ENCODE assay signal across 11 mouse cellular contexts in genomic region chr5:137485071-137485850, GRCm38 (mm10). TPM values are rescaled to one million over a fixed set of nuclear protein-coding genes. Genes with fewer than 3 reads are reported as not detected.
DNase-seq lines count a peak whose midpoint lies in the region; ATAC-seq and TF ChIP-seq lines count a peak whose summit lies in the region.
"Had no signal": no experiment of that assay in that cellular context is flagged by ENCODE, and none has a peak within 500 bp of the region (broad histone marks: within the 10 kb centered on the region; RNA-seq: fewer than 3 reads in every experiment).

No protein-coding gene starts in this region.

- WGBS in kidney, embryonic 16.5 days = 8% methylated on average over 30 of the region's 30 CpGs
- 3% methylated on average over 30 of the region's 30 CpGs for WGBS in forebrain, embryonic 12.5 days
- 8% methylated on average over 28 of the region's 30 CpGs for whole genome bisulfite sequencing in limb, embryonic 14.5 days
- 6% methylated on average over 29 of the region's 30 CpGs for WGBS in neural tube, embryonic 15.5 days

- peak overlapping the region; percentile 49 for H3K9ac ChIP-seq in kidney, embryonic 16.5 days (replicated peaks; ENCODE audit: low read length)
- peak overlapping the region; percentile 44 for H3K9ac ChIP-seq in forebrain, embryonic 12.5 days
- H3K9ac ChIP-seq in limb, embryonic 14.5 days (ENCODE audit: low read depth, low read length, severe bottlenecking) = peak overlapping the region; percentile 48
- H3K9ac ChIP-seq in neural tube, embryonic 15.5 days (replicated peaks) = peak overlapping the region; percentile 26; the same call in 1 of the 2 replicates

- H3K27ac ChIP-seq in kidney, embryonic 16.5 days (ENCODE audit: low read length) = no peak overlapping the region
- H3K27ac ChIP-seq in forebrain, embryonic 12.5 days = no peak overlapping the region
- no peak overlapping the region for H3K27ac ChIP-seq in limb, embryonic 14.5 days (replicated peaks; ENCODE audit: low read depth, low read length)
- H3K27ac ChIP-seq in neural tube, embryonic 15.5 days (replicated peaks) = no peak overlapping the region

- no peaks in the 10 kb centered on the region for H3K9me3 ChIP-seq in kidney, embryonic 16.5 days (ENCODE audit: low read length)
- no peaks in the 10 kb centered on the region for H3K9me3 ChIP-seq in forebrain, embryonic 12.5 days
- no peaks in the 10 kb centered on the region for H3K9me3 ChIP-seq in limb, embryonic 14.5 days (ENCODE audit: control insufficient read depth, low read length)
- no peaks in the 10 kb centered on the region for H3K9me3 ChIP-seq in neural tube, embryonic 15.5 days (replicated peaks)

- no peak for TF ChIP-seq POLR2A in limb, embryonic 14.5 days (IDR thresholded peaks at IDR 0.05; ENCODE audit: borderline replicate concordance, extremely low read depth, insufficient read depth, insufficient read length)

- peak overlapping the region; percentile 36 for H3K4me3 ChIP-seq in kidney, embryonic 16.5 days (ENCODE audit: low read length)
- peak overlapping the region; percentile 34 for H3K4me3 ChIP-seq in forebrain, embryonic 12.5 days (replicated peaks)
- H3K4me3 ChIP-seq in limb, embryonic 14.5 days (replicated peaks; ENCODE audit: low read length) = peak overlapping the region; percentile 31
- H3K4me3 ChIP-seq in neural tube, embryonic 15.5 days (replicated peaks) = peak overlapping the region; percentile 21

- DNase-seq in kidney, adult 9 months = no peak
- DNase-seq in limb, embryonic 14.5 days (ENCODE audit: low spot score) = no peak
- no peak for DNase-seq in cerebellum, adult 9-10 months
- DNase-seq in right cerebral cortex, postnatal 25 days = no peak
- no peak for DNase-seq in left cerebral cortex, adult 11 months (ENCODE audit: low spot score)
- DNase-seq: lung, postnatal 10 days had no signal

- H3K4me1 ChIP-seq in kidney, embryonic 16.5 days (ENCODE audit: insufficient read depth, low read length) = peaks cover 7% of the 10 kb centered on the region; the same call in 1 of the 2 replicates
- peaks cover 20% of the 10 kb centered on the region for H3K4me1 ChIP-seq in forebrain, embryonic 12.5 days
- H3K4me1 ChIP-seq in limb, embryonic 14.5 days (ENCODE audit: control insufficient read depth, insufficient read depth, low read length) = 0 out of 2 replicates have a peak, but pooled peaks cover 5% of the 10 kb centered on the region
- H3K4me1 ChIP-seq in neural tube, embryonic 15.5 days = peaks cover 11% of the 10 kb centered on the region

- 0 out of 2 replicates have a peak, but pooled peaks have one; percentile 12 for ATAC-seq in kidney, embryonic 16.5 days (ENCODE audit: low FRiP score, low TSS enrichment)
- no peak for ATAC-seq in forebrain, embryonic 12.5 days (ENCODE audit: low FRiP score)
- ATAC-seq in limb, embryonic 14.5 days (ENCODE audit: low FRiP score, low read depth) = no peak
- ATAC-seq in neural tube, embryonic 15.5 days (ENCODE audit: low FRiP score) = no peak

- H3K36me3 ChIP-seq in kidney, embryonic 16.5 days (ENCODE audit: insufficient read depth, low read length) = no peaks in the 10 kb centered on the region
- H3K36me3 ChIP-seq in forebrain, embryonic 12.5 days (replicated peaks) = no peaks in the 10 kb centered on the region
- no peaks in the 10 kb centered on the region for H3K36me3 ChIP-seq in limb, embryonic 14.5 days (ENCODE audit: control insufficient read depth, insufficient read depth, low read length)
- H3K36me3 ChIP-seq in neural tube, embryonic 15.5 days = no peaks in the 10 kb centered on the region

- H3K27me3 ChIP-seq in kidney, embryonic 16.5 days (ENCODE audit: insufficient read depth, low read length) = peaks cover 16% of the 10 kb centered on the region; the same call in 1 of the 2 replicates
- H3K27me3 ChIP-seq in forebrain, embryonic 12.5 days = peaks cover 18% of the 10 kb centered on the region; the same call in 1 of the 2 replicates
- H3K27me3 ChIP-seq in limb, embryonic 14.5 days (ENCODE audit: control insufficient read depth, insufficient read depth, low read length) = 0 out of 2 replicates have a peak, but pooled peaks cover 11% of the 10 kb centered on the region
- H3K27me3 ChIP-seq in neural tube, embryonic 15.5 days (replicated peaks) = peaks cover 19% of the 10 kb centered on the region

- H3K4me2 ChIP-seq in kidney, embryonic 16.5 days (replicated peaks; ENCODE audit: low read depth, low read length) = peak overlapping the region; percentile 56
- peak overlapping the region; percentile 61 for H3K4me2 ChIP-seq in forebrain, embryonic 12.5 days
- H3K4me2 ChIP-seq in limb, embryonic 14.5 days (replicated peaks; ENCODE audit: low read depth, low read length, severe bottlenecking) = peak overlapping the region; percentile 53
- H3K4me2 ChIP-seq in neural tube, embryonic 15.5 days = peak overlapping the region; percentile 50

RNA-seq across cellular contexts. Expression of gene Zan, which starts 8.4 kb away (rescaled TPM):
- 0.11 and 0.17 TPM in 2 replicates for polyA plus RNA-seq in kidney, embryonic 16.5 days (2015; fragmentation: Nextera tagmentation; extraction: Ambion mirVana)
- polyA plus RNA-seq in forebrain, embryonic 12.5 days (2016; fragmentation: Nextera tagmentation; extraction: Ambion mirVana) = 0.09 TPM in 2 replicates
- 0.35 and 0.37 TPM in 2 replicates for polyA plus RNA-seq in limb, embryonic 14.5 days (2012; rRNA removed)
- polyA plus RNA-seq in limb, embryonic 14.5 days (2014; fragmentation: Nextera tagmentation; extraction: Ambion mirVana) = 0.11 TPM in 1 of 2 replicates, not detected in the other
- 0.14 and 0.22 TPM in 2 replicates for polyA plus RNA-seq in neural tube, embryonic 15.5 days (2015; fragmentation: Nextera tagmentation; extraction: Ambion mirVana)

RNA-seq across cellular contexts. Expression of gene Pop7, which starts 17.1 kb away (rescaled TPM):
- polyA plus RNA-seq in kidney, embryonic 16.5 days (2015; fragmentation: Nextera tagmentation; extraction: Ambion mirVana) = 51.2 and 53.0 TPM in 2 replicates
- 61.6 and 62.1 TPM in 2 replicates for polyA plus RNA-seq in forebrain, embryonic 12.5 days (2016; fragmentation: Nextera tagmentation; extraction: Ambion mirVana)
- 40.6 and 50.4 TPM in 2 replicates for polyA plus RNA-seq in limb, embryonic 14.5 days (2012; rRNA removed)
- polyA plus RNA-seq in limb, embryonic 14.5 days (2014; fragmentation: Nextera tagmentation; extraction: Ambion mirVana) = 52.1 and 54.2 TPM in 2 replicates
- polyA plus RNA-seq in neural tube, embryonic 15.5 days (2015; fragmentation: Nextera tagmentation; extraction: Ambion mirVana) = 76.5 and 81.6 TPM in 2 replicates

RNA-seq across cellular contexts. Expression of gene Gigyf1, which starts 33.1 kb away (rescaled TPM):
- polyA plus RNA-seq in kidney, embryonic 16.5 days (2015; fragmentation: Nextera tagmentation; extraction: Ambion mirVana) = 11.9 and 12.2 TPM in 2 replicates
- polyA plus RNA-seq in forebrain, embryonic 12.5 days (2016; fragmentation: Nextera tagmentation; extraction: Ambion mirVana) = 18.7 TPM in 2 replicates
- polyA plus RNA-seq in limb, embryonic 14.5 days (2012; rRNA removed) = 45.1 and 51.5 TPM in 2 replicates
- 11.8 and 13.3 TPM in 2 replicates for polyA plus RNA-seq in limb, embryonic 14.5 days (2014; fragmentation: Nextera tagmentation; extraction: Ambion mirVana)
- 15.7 and 16.7 TPM in 2 replicates for polyA plus RNA-seq in neural tube, embryonic 15.5 days (2015; fragmentation: Nextera tagmentation; extraction: Ambion mirVana)

RNA-seq across cellular contexts. Expression of gene Epo, which starts 47.8 kb away (rescaled TPM):
- polyA plus RNA-seq in kidney, embryonic 16.5 days (2015; fragmentation: Nextera tagmentation; extraction: Ambion mirVana) = 0.24 and 0.36 TPM in 2 replicates
- polyA plus RNA-seq in forebrain, embryonic 12.5 days (2016; fragmentation: Nextera tagmentation; extraction: Ambion mirVana) = 0.38 and 0.47 TPM in 2 replicates
- 0.12 and 0.19 TPM in 2 replicates for polyA plus RNA-seq in limb, embryonic 14.5 days (2012; rRNA removed)
- 0.83 TPM in 1 of 2 replicates, not detected in the other for polyA plus RNA-seq in limb, embryonic 14.5 days (2014; fragmentation: Nextera tagmentation; extraction: Ambion mirVana)
- polyA plus RNA-seq in neural tube, embryonic 15.5 days (2015; fragmentation: Nextera tagmentation; extraction: Ambion mirVana) = not detected in 2 replicates
- polyA plus RNA-seq: brain, embryonic 14.5 days; gonadal fat pad, adult 2 months had no signal

RNA-seq across cellular contexts. Expression of gene Gnb2, which starts 48.0 kb away (rescaled TPM):
- polyA plus RNA-seq in kidney, embryonic 16.5 days (2015; fragmentation: Nextera tagmentation; extraction: Ambion mirVana) = 358 and 388 TPM in 2 replicates
- 411 and 417 TPM in 2 replicates for polyA plus RNA-seq in forebrain, embryonic 12.5 days (2016; fragmentation: Nextera tagmentation; extraction: Ambion mirVana)
- 770 and 1,100 TPM in 2 replicates for polyA plus RNA-seq in limb, embryonic 14.5 days (2012; rRNA removed)
- polyA plus RNA-seq in limb, embryonic 14.5 days (2014; fragmentation: Nextera tagmentation; extraction: Ambion mirVana) = 460 and 474 TPM in 2 replicates
- polyA plus RNA-seq in neural tube, embryonic 15.5 days (2015; fragmentation: Nextera tagmentation; extraction: Ambion mirVana) = 503 and 540 TPM in 2 replicates
